Mouse (Mus musculus) thymus, adult 2 months (tissue): ENCODE data around the gene Tpst2. TPM values are rescaled to one million over a fixed set of nuclear protein-coding genes. Genes with fewer than 3 reads are reported as not detected.

Source experiments
- DNase-seq: peaks from one replicate; pipeline ENCODE4 v3.0.0; 2021
- H3K27ac ChIP-seq: fragments of 200-500 bp; 2 replicates; pipeline ENCODE4 v1.5.1; 2012; ENCODE audit warnings: low read length, control low read depth; ENCODE audit not compliant: control insufficient read depth, insufficient read depth
- H3K27me3 ChIP-seq: fragments of 200-500 bp; 2 replicates; pipeline ENCODE4 v1.6.1; 2012; ENCODE audit warnings: mild to moderate bottlenecking, low read length, moderate library complexity, mixed read lengths; ENCODE audit not compliant: control insufficient read depth, insufficient read depth
- H3K36me3 ChIP-seq: fragments of 200-500 bp; 2 replicates; pipeline ENCODE4 v1.6.1; 2012; ENCODE audit warnings: mild to moderate bottlenecking, low read length, moderate library complexity; ENCODE audit not compliant: control insufficient read depth, insufficient read depth
- H3K4me1 ChIP-seq: fragments of 200-500 bp; replicated peaks from 2 replicates; pipeline ENCODE4 v1.6.1; 2012; ENCODE audit warnings: low read length; ENCODE audit not compliant: control insufficient read depth, insufficient read depth
- H3K4me3 ChIP-seq: fragments of 200-500 bp; 2 replicates; pipeline ENCODE4 v1.5.1; 2012; ENCODE audit warnings: mild to moderate bottlenecking, low read length, control low read depth, moderate library complexity; ENCODE audit not compliant: control insufficient read depth, insufficient read depth
- CTCF ChIP-seq: fragments of 200-500 bp; IDR thresholded peaks from 2 replicates; pipeline ENCODE4 v1.5.1; 2012; ENCODE audit warnings: mild to moderate bottlenecking, control low read depth, low read length, moderate library complexity, borderline replicate concordance; ENCODE audit not compliant: control insufficient read depth, poor library complexity, insufficient read depth; ENCODE audit errors: extremely low read depth
- POLR2A ChIP-seq: fragments of 200-500 bp; IDR thresholded peaks from 2 replicates; pipeline ENCODE4 v1.6.1; 2012; ENCODE audit warnings: mild to moderate bottlenecking, low read length, control low read depth, moderate library complexity; ENCODE audit not compliant: control insufficient read depth, poor library complexity, insufficient read depth; ENCODE audit errors: extremely low read depth
- WGBS: fragments of 180-500 bp; shearing (Covaris S2); methylation state at CpG from one replicate; pipeline ENCODE4 v1.1.7; 2018; 5-methylcytosine and 5-hydroxymethylcytosine counted together
- polyA plus RNA-seq: library from polyadenylated mRNA; depleted of rRNA; stranded (reverse); fragments of >200 nt; gene quantifications from 2 replicates; pipeline ENCODE4 v1.2.3, GENCODE M21; 2012

Tpst2 gene
- polyA plus RNA-seq, 1 experiment = 63.5 TPM

- H3K36me3 ChIP-seq = no peaks in the 10 kb centered on the region
- H3K4me3 ChIP-seq = no peak overlapping the region
- H3K27me3 ChIP-seq = no peaks in the 10 kb centered on the region
- peaks cover 7% of the 10 kb centered on the region for H3K4me1 ChIP-seq
- DNase-seq = no peak
- H3K27ac ChIP-seq = no peak overlapping the region
- TF ChIP-seq CTCF = no peak
- TF ChIP-seq POLR2A = no peak
- WGBS = 89% methylated on average over 10 of the region's 10 CpGs
Observed at GRCm38 (mm10) chr5:112243539-112244274, 32.8 kb upstream of the Tpst2 start.

DNA sequence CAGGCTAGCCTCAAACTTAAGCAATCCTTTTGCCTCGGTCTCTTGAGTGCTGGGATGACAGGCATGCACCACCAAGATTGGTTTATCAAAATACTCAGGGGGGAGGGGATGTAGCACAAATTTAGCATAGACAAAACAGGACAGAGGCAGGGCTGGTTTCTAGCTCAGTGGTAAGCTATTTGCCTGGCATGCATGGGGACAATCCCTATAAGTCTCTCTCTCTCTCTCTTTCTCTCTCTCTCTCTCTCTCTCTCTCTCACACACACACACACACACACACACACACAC, 32.3 kb upstream of the Tpst2 start:
- Histone ChIP-seq H3K36me3 (no peaks in the 10 kb centered on the region), H3K4me1 (peaks cover 7% of the 10 kb centered on the region), H3K27ac (no peak overlapping the region), H3K4me3 (no peak overlapping the region), H3K27me3 (no peaks in the 10 kb centered on the region)
- TF ChIP-seq POLR2A (no peak), CTCF (no peak)
- DNase-seq = no peak
- WGBS = 89% methylated on average over 1 of the region's 1 CpGs

- 60% methylated on average over 8 of the region's 8 CpGs for WGBS
- Histone ChIP-seq H3K27me3 (no peaks in the 10 kb centered on the region), H3K4me1 (peaks cover 7% of the 10 kb centered on the region), H3K27ac (no peak overlapping the region), H3K4me3 (no peak overlapping the region), H3K36me3 (no peaks in the 10 kb centered on the region)
- no peak for TF ChIP-seq CTCF
- TF ChIP-seq POLR2A = no peak
- no peak for DNase-seq
Observed at GRCm38 (mm10) chr5:112244890-112245615, 31.4 kb upstream of the Tpst2 start.

GRCm38 (mm10) chr5:112247399-112247798, 29.1 kb upstream of the Tpst2 start:
- Histone ChIP-seq H3K27me3 (no peaks in the 10 kb centered on the region), H3K36me3 (no peaks in the 10 kb centered on the region), H3K27ac (no peak overlapping the region), H3K4me3 (no peak overlapping the region), H3K4me1 (peaks cover under 1% of the 10 kb centered on the region; the same call in 1 of the 2 replicates)
- DNase-seq = no peak
- TF ChIP-seq POLR2A (no peak), CTCF (no peak)
- WGBS = 90% methylated on average over 8 of the region's 8 CpGs

- DNase-seq = no peak
- no peak overlapping the region for H3K27ac ChIP-seq
- peaks cover 10% of the 10 kb centered on the region for H3K4me1 ChIP-seq
- H3K27me3 ChIP-seq = no peaks in the 10 kb centered on the region
- no peak overlapping the region for H3K4me3 ChIP-seq
- TF ChIP-seq CTCF (no peak), POLR2A (no peak)
- no peaks in the 10 kb centered on the region for H3K36me3 ChIP-seq
- 97% methylated on average over 11 of the region's 11 CpGs for WGBS
Observed at GRCm38 (mm10) chr5:112249106-112249505, 27.4 kb upstream of the Tpst2 start.

- H3K4me1 ChIP-seq = peaks cover 13% of the 10 kb centered on the region
- no peak within 1 kb of the TSS for H3K27ac ChIP-seq
- no peak for DNase-seq
- 92% methylated on average over 2 of the region's 2 CpGs for WGBS
- H3K27me3 ChIP-seq = no peaks in the 10 kb centered on the region
- TF ChIP-seq POLR2A (no peak), CTCF (no peak)
- no peak within 1 kb of the TSS for H3K4me3 ChIP-seq
- no peaks in the 10 kb centered on the region for H3K36me3 ChIP-seq
Observed at GRCm38 (mm10) chr5:112252400-112252799, 24.1 kb upstream of the Tpst2 start, which contains the start of gene Cryba4. Cryba4 (minus strand) TSS chr5:112252518.

DNA sequence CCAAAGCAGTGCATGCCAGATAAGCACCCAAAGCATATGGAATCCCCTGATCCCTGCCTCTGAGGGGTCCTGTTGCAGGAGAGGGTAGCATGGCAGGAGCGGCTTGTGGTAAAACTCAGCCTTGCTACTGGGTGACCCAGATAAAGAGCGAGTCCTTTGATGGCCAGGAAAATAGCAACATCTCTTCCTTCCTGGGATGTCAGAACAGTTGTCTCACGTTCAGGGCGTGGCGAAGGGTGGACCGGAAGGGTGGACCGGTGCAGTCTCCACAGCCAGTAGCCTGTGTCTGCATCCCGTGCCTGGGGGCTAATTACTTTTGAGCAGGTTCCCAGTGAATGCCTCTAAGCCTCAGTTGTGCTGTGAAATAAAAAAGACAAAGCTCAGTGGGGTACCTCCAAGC, 23.3 kb upstream of the Tpst2 start:
- Histone ChIP-seq H3K27me3 (no peaks in the 10 kb centered on the region), H3K27ac (no peak overlapping the region), H3K4me1 (peaks cover 13% of the 10 kb centered on the region), H3K36me3 (no peaks in the 10 kb centered on the region), H3K4me3 (no peak overlapping the region)
- WGBS = 13% methylated on average over 8 of the region's 8 CpGs
- no peak for TF ChIP-seq CTCF
- no peak for DNase-seq
